Mouse (Mus musculus) brown adipose tissue, adult 24 weeks (tissue): ENCODE measurements around the gene Ltb. TPM values are rescaled to one million over a fixed set of nuclear protein-coding genes. Genes with fewer than 3 reads are reported as not detected.
A peak's percentile ranks its signal among the peaks of the same experiment; 100 is the strongest.

Source experiments
- H3K27ac ChIP-seq: fragments of 200-500 bp; replicated peaks from 2 replicates; pipeline ENCODE4 v1.5.1; 2012; ENCODE audit warnings: low read depth, mild to moderate bottlenecking, low read length
- H3K4me1 ChIP-seq: fragments of 200-500 bp; 2 replicates; pipeline ENCODE4 v1.6.1; 2012; ENCODE audit warnings: low read length, mixed read lengths; ENCODE audit not compliant: control insufficient read depth, insufficient read depth, insufficient read length
- H3K4me3 ChIP-seq: fragments of 200-500 bp; 2 replicates; pipeline ENCODE4 v1.5.1; 2012; ENCODE audit warnings: low read depth, mild to moderate bottlenecking, low read length, moderate library complexity; ENCODE audit not compliant: insufficient read depth
- polyA plus RNA-seq: library from polyadenylated mRNA; stranded (reverse); fragments of >200 nt; gene quantifications from 2 replicates; pipeline ENCODE4 v1.2.4, GENCODE M21; 2012; ENCODE audit not compliant: missing spikeins, insufficient read depth, insufficient read length

Ltb gene
- polyA plus RNA-seq, result not detected in 2 replicates

DNA sequence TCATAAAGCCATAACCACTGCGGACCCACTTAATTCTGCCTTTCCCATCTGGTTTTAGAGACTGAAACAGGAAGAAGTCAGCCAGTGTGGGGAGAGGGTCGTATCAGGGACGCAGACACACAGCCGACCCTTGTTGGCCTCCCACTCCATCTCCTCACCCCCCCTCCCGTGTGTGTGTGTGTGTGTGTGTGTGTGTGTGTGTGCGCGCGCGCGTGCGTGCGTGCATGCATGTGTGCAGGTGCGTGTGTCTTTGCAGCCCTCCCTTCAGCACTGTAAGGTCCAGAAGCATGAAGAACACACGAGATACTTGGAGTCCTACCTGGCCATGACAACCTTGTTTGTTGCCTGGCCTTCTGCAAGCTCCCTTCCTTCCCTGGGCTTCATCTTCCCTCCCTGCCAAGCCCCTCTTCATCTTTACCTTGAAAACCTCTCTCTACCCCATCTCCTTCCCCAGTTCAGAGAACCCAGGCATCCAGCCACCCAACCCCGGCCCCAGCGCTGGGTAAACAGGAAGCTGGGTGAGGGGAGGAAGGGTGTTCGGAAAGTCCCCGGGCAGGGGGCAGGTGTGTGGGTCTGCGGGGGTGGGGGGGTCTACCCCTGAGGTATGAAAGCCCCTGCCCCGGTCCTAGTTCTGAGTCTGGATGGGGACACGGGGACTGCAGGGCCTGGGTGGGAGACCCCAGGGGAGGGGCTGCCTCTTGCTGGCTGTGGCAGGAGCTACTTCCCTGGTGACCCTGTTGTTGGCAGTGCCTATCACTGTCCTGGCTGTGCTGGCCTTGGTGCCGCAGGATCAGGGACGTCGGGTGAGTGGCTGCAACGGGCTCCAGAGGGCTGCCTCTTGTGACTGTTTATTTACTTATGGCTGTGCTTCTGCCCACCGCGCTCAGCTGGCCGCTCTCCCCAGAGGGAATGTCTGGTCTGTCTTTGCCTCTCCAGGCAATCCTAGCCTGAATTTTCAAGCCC, at the start of gene Ltb:
Gene Ltb, plus strand, starts transcription at position 559 of the 963 bp plus-strand sequence.
- Histone ChIP-seq H3K4me3 (peak within 1 kb of the TSS; percentile 76), H3K27ac (no peak within 1 kb of the TSS), H3K4me1 (peaks cover 3% of the 10 kb centered on the region)

DNA sequence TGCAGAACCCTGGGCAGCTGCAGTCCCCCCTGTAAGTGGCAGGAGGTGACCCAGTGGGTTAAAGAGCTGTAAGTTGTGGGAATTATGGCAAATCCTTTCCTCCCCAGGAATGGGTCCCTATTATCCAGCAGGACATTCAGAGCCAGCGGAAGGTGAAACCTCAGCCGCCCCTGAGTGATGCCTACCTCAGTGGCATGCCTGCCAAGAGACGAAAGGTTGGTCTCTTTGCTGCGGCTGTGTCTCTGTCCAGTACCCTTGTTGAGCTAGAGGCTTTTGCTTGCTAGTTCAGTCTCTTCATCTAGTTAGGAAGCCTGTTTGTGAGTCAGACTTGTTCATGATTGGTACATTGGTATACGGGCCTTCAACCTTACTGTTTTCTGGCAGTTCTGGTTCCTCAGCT, 48.1 kb upstream of the Ltb start:
- H3K27ac ChIP-seq, result no peak overlapping the region
- H3K4me3 ChIP-seq, result no peak overlapping the region
- peaks cover 3% of the 10 kb centered on the region; the same call in 1 of the 2 replicates for H3K4me1 ChIP-seq

DNA sequence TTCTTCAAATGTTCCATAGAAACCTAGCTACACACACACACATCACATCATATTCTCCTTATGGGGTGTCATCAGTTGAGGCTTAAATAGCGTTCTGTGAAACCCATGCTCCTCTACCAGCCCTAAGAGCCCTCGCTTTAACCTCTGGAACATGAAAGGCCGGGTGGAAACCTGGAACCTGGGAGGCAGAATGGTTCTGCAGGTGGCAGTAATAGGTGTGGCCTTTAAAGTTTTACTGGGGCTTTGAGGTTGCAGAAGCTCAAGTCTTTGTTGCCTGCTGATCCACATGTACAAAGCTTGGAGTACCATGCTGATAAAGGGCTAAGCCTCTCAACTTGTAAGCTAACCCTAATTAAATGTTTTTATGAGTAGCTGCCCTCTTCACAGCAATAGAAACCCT, 46.9 kb upstream of the Ltb start:
- Histone ChIP-seq H3K4me3 (no peak overlapping the region), H3K27ac (no peak overlapping the region), H3K4me1 (no peaks in the 10 kb centered on the region)

DNA sequence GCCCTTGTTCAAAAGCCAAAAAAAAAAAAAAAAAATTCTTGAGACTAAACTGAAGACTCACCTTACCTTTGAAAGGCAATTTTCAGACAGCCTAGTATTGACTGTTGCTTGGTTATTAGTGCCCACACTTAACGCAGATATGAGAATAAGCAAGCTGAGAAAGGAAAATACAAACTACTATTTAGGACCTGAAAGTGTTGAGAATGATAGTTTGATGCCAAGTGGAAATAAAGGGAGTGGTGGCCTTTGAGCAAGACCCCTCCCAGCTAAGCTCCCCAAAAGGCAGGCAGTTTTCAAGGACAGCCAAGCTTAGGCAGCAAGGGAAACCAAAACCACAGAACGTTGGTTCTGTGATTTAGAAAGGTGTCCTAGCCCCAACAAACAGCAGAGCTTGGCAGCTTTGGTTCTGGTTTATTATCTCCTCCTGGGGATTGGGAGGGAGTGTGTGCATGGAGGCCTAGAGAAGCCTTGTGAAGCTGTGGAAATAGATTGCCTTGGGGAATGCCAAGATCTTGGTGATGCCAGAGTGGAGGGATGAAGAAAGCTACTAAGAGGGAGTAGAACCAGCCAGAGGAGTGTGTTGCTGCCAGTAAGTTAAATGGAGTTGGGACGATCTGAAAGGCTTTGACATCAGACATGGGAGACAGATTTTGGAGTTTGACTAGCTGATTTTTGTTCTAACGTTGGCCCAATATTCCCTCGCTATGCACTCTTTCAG, 46.2 kb upstream of the Ltb start:
- no peaks in the 10 kb centered on the region for H3K4me1 ChIP-seq
- no peak overlapping the region for H3K27ac ChIP-seq
- H3K4me3 ChIP-seq, result no peak overlapping the region

DNA sequence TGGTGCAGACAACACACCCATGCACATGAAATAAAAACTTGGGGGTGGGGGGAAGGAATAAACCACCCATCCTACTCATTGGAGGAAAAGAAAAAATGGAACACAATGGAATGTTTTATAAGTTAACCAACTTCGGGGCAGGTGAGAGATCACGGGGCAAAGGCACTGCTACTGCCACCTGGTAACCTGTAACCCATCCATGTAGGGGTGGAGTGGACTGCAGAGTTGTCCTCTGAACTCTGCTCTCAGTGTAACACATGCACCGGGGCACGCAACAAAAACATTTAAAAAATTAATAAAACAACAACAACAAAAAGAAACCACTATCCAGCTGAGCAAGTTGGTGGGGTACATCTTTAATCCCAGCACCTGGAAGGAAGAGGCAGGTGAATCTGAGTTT, 42.1 kb upstream of the Ltb start:
- Histone ChIP-seq H3K4me3 (no peak overlapping the region), H3K27ac (no peak overlapping the region), H3K4me1 (no peaks in the 10 kb centered on the region)

DNA sequence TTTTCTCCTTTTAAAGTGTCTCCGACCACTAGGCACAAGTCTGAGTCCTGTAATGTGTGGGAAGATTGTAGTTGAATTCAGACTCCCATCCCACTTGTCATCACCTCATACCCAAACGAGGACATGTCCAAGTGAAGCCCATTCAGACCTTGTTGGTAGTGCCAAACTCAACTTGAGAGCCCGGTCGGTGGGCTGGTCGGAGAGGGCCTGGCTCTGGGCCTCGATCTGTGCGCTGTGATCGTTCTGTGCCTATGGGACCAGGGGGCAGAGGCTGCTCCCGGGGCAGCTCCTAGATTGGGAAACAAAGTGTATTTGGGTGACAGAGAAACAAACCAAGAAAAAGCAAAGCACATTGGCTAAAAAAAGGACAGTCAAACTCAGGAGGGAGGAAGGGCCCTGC, 41.2 kb upstream of the Ltb start:
- Histone ChIP-seq H3K27ac (no peak overlapping the region), H3K4me3 (no peak overlapping the region), H3K4me1 (no peaks in the 10 kb centered on the region)

DNA sequence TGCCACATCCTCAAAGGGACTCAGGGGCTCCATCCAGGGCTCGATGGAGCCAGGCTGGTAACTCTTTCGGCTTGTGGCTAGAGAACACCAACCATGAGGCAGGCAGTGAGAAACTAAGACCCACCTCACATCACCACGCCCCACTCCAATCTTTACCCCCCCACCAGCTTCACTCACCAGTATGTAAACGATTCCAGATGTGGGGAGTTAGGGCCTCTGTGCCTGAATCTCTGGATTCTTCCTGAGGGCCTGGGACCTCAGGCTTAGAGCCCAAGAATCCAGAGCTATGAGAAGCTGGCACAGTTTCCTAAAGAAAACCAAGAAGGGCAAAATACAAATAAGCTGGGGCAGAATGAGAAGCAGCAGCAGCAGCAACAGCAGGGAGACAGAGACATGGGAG, 40.3 kb upstream of the Ltb start:
- Histone ChIP-seq H3K27ac (no peak overlapping the region), H3K4me3 (no peak overlapping the region), H3K4me1 (no peaks in the 10 kb centered on the region)

DNA sequence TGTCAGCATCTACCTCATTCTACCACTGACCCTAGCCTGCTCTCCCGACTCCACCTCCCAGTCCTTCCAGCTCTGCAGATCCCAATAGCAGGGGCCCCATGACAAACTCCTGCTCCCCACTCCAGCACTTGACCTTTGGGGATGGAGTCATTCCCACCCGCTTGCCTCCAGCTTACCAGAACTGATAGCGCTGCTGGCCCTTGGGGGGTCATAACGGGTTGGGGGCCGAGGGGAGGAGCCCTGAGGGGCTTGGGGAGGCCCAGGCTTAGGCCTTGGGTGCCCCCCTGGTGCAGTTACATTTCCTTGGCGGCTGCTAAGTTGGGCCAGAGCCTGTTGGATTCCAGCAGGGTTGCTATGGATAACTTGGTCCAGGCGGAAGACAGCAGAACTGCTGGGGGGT, 39.6 kb upstream of the Ltb start:
- Histone ChIP-seq H3K4me3 (no peak overlapping the region), H3K27ac (no peak overlapping the region), H3K4me1 (no peaks in the 10 kb centered on the region)

DNA sequence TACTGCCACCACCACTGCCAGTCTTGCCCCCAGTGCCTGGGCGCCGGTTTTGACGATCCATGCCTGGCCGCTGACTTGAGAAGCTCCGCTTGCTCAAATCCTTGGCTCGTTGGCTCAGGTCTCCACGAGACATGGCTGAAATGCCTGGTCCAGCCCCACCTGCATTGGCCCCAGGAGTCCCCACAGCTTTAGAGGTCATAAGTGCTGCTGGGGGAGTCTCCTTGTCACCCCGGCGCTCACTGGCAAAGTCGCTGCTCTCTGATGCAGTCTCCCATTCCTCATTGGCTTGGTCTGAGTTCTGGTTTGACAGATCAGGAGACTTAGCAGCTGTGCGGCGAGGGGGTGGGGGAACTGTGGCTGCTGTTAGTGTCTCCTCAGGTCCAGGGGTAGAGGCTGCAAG, 38.8 kb upstream of the Ltb start:
- no peak overlapping the region for H3K4me3 ChIP-seq
- no peaks in the 10 kb centered on the region for H3K4me1 ChIP-seq
- no peak overlapping the region for H3K27ac ChIP-seq

DNA sequence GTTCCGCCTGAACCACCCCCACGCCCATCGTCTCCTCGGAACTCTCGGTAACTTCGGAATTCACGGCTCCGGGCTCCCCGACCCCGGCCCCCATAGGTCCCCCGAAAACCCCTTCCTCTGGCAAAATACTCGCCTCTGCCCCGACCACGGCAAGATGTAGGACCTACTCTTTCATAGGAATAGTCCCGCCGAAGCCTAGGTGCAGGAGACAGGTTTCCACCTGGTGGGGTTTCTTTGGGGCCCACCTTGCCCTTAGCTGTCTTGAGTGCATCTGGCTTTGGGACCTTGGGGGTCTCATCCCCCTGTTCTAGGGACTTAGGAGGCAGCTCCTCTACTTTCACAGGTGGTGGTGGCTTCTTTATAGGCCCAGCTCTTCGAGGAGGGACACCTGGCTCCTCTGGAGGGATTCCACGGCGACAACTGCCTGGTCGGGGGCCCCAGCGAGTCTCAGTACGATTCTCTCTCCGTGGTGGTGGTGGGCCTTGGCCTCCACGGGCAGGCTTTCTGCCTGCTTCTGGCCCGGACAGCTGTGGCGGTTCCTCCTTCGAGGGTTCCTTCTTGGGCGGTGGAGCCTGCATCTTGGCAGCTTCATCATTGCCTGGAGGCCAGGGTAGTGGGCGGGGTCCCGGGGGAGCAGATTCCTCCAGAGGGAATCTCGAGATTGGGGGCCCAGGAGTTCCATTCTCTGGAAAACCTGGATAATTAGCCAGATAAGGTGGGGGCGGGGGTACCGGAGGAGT, 37.6 kb upstream of the Ltb start:
- H3K4me1 ChIP-seq, result no peaks in the 10 kb centered on the region
- no peak overlapping the region for H3K27ac ChIP-seq
- no peak overlapping the region for H3K4me3 ChIP-seq

DNA sequence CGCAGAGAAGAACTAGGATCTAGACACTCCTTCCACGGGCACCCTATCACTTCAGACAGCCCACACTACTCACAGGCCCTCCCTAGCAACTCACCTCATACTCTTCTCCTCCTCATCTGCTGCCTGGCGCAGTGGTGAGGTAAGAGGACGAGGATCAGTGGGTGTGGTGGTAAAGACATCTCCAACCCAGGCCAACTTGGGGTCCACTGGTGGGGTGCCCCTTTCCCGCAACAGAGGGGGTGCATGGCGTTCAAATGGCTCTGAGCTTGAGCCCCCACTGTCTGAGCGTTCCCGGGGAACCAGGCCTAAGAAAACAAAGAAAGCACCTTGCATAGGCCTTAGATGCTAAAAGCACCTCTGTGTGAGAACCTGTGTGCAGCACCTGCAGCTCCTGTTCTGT, 37.0 kb upstream of the Ltb start:
- Histone ChIP-seq H3K4me1 (0 out of 2 replicates have a peak, but pooled peaks cover 3% of the 10 kb centered on the region), H3K27ac (no peak overlapping the region), H3K4me3 (no peak overlapping the region)

DNA sequence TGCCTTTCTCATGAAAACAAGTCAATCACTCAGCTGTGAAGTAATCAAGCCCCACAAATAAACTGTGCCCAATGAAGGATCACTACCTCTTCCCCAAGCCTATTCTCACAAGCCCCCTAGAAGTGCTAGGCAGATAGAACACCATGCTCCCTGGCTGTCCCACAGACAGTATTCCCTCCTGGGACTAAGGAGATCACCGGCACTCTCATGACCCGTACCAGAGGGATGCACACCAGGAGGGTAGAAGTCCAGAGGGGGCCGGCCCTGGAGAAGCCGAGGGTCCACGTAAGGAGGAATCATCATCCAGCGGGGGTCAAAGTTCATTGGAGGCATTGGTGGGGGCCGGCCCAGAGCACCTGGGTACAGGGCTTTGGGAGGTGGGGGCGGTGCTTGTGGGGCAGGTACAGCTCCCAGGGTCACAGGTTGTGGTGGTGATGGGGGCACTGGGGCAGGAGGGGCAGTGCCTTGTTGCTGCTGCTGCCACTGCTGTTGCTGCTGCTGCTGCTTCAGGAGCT, 36.5 kb upstream of the Ltb start:
- H3K4me3 ChIP-seq, result no peak overlapping the region
- H3K4me1 ChIP-seq, result peaks cover 6% of the 10 kb centered on the region
- H3K27ac ChIP-seq, result no peak overlapping the region

DNA sequence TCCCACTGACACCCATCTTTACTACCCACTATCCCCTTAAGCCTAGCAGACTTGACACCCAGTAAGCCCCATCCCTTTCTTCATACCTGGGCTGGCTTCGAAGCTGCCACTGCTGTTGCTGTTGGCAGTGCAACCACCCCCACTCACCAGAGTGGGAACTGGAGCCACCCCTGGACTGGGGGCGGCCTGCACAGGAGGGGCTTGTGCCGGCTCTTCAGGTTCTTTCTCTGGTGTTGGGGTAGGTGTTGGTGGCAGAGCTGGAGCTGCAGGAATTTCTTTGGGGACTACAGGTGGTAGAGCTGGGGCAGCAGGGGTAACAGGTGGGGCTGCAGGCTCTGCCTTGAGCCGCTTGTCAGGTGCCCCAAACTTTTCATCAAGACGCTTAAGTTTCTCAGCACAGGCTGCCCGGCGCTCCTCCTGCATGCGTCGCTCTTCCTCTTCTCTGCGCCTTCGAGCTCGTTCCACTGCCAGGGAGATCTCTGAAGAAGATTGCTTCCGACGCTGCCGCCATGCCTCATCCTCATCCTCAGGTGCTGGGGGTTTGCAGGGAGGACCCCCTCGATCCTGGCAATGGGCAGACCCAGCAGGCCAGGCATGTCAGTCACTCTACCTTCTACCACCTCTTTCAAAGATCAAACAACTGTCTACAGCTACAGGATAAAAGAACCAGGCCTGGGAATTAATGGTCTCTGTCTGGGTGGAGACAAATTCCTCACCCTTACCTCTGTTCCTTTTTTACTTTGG, 35.2 kb upstream of the Ltb start:
- Histone ChIP-seq H3K27ac (no peak overlapping the region), H3K4me1 (peaks cover 10% of the 10 kb centered on the region), H3K4me3 (no peak overlapping the region)

DNA sequence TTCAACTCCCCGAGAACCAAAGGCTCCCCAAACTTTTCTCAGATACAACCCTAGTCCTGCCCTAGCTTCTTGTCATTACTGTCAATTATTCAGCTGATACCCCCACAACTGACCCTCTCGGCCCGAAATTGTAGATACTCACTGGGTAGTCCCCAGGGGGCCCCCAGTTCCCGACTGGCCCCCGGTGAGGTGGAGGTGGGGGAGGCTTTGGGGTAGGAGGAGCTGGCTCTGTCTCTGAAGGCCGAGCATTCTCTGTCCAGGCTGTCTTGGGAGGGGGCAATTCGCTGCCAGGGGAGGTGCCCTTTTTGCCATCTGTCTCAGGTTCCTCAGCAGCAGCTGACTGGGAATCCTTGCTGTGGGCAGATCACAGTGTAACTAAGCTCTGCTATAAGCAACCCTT, 34.6 kb upstream of the Ltb start:
- no peak overlapping the region for H3K4me3 ChIP-seq

More for the DNA sequence above, 34.6 kb upstream of the Ltb start:
- Histone ChIP-seq H3K27ac (no peak overlapping the region), H3K4me1 (peaks cover 10% of the 10 kb centered on the region)
